Mouse (Mus musculus) embryo, embryonic 11 days (tissue): ENCODE measurements around the gene Efna4.
A peak's percentile ranks its signal among the peaks of the same experiment; 100 is the strongest.

Experiments
- DNase-seq: peaks from one replicate; pipeline ENCODE4 v3.0.0-alpha.2; 2015

Efna4 gene

GRCm38 (mm10) chr3:89328623-89329022 lies 9.2 kb downstream of the Efna4 start:
- no peak for DNase-seq

- no peak for DNase-seq
Measured at GRCm38 (mm10) chr3:89327371-89327870, 10.4 kb downstream of the Efna4 start.

GRCm38 (mm10) chr3:89325882-89326281 lies 11.9 kb downstream of the Efna4 start:
- no peak for DNase-seq

GRCm38 (mm10) chr3:89322514-89323165 lies 15.2 kb downstream of the Efna4 start, which contains the start of gene Efna3:
Gene Efna3, minus strand, starts transcription at chr3:89322965.
- DNase-seq = peak; percentile 92

GRCm38 (mm10) chr3:89322131-89322500 lies 15.7 kb downstream of the Efna4 start:
- no peak for DNase-seq

GRCm38 (mm10) chr3:89321183-89322130 lies 16.4 kb downstream of the Efna4 start:
- DNase-seq = peak; percentile 59

GRCm38 (mm10) chr3:89320581-89321182 lies 17.1 kb downstream of the Efna4 start:
- peak; percentile 88 for DNase-seq

- peak; percentile 61 for DNase-seq
Measured at GRCm38 (mm10) chr3:89319591-89320350, 18.1 kb downstream of the Efna4 start.

GRCm38 (mm10) chr3:89318971-89319590 lies 18.7 kb downstream of the Efna4 start:
- DNase-seq = no peak

- no peak for DNase-seq
Measured at GRCm38 (mm10) chr3:89318316-89318715, 19.5 kb downstream of the Efna4 start.

GRCm38 (mm10) chr3:89317246-89317645 lies 20.6 kb downstream of the Efna4 start:
- no peak for DNase-seq

GRCm38 (mm10) chr3:89316833-89317232 lies 21.0 kb downstream of the Efna4 start:
- DNase-seq = peak; percentile 90

- no peak for DNase-seq
Measured at GRCm38 (mm10) chr3:89315930-89316831, 21.6 kb downstream of the Efna4 start.

GRCm38 (mm10) chr3:89315195-89315929 lies 22.5 kb downstream of the Efna4 start:
- peak; percentile 87 for DNase-seq

- no peak for DNase-seq
Measured at GRCm38 (mm10) chr3:89314791-89315190, 23.0 kb downstream of the Efna4 start.

- no peak for DNase-seq
Measured at GRCm38 (mm10) chr3:89314340-89314739, 23.5 kb downstream of the Efna4 start.

- peak; percentile 87 for DNase-seq
Measured at GRCm38 (mm10) chr3:89308089-89308488, 29.7 kb downstream of the Efna4 start.

GRCm38 (mm10) chr3:89305551-89306325 lies 32.1 kb downstream of the Efna4 start:
- no peak for DNase-seq

GRCm38 (mm10) chr3:89305105-89305504 lies 32.7 kb downstream of the Efna4 start:
- no peak for DNase-seq
